In the genomic region with DNA sequence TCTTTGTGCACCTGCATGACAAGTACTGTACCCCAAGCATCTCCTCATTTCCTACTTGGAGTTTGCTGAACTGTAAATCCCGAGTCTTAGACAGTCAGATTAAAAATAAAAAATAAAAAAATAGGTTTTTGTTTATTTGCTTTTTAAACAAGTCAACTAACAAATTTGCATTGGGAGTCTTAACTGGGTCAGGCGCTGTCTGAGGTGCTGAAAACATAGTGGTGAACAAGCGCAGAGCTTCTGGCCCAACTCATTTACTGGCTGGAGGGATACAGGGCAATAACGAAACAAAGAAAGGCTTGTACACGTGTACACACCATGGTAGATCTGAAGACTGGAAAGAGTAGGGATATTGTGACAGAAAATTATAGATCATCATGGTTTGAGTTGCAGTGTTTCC, we compare ENCODE assay signal across 13 mouse cellular contexts. TPM values are rescaled to one million over a fixed set of nuclear protein-coding genes. Genes with fewer than 3 reads are reported as not detected.
A peak's percentile ranks its signal among the peaks of the same experiment; 100 is the strongest.
DNase-seq lines count a peak whose midpoint lies in the region; TF ChIP-seq lines count a peak whose summit lies in the region.
"Had no signal": no experiment of that assay in that cellular context is flagged by ENCODE, and none has a peak within 500 bp of the region (broad histone marks: within the 10 kb centered on the region; RNA-seq: fewer than 3 reads in every experiment).

No protein-coding gene starts in this region.

- no peaks in the 10 kb centered on the region for H3K79me2 ChIP-seq in MEL (ENCODE audit: control insufficient read depth, insufficient read depth, low read length, poor library complexity)

- no peak overlapping the region for H3K9ac ChIP-seq in MEL (ENCODE audit: control insufficient read depth, low read depth, low read length, poor library complexity, severe bottlenecking)
- H3K9ac ChIP-seq: limb, embryonic 15.5 days had no signal

- 46% methylated on average over 5 of the region's 5 CpGs for WGBS in kidney, adult 2 months

- H3K4me1 ChIP-seq in kidney, adult 2 months (ENCODE audit: control insufficient read depth, insufficient read depth, low read length), result no peaks in the 10 kb centered on the region
- H3K4me1 ChIP-seq in MEL (ENCODE audit: control insufficient read depth in 1 of 2, insufficient read depth in 2 of 2, low read length in 2 of 2), result no peaks in the 10 kb centered on the region
- H3K4me1 ChIP-seq: limb, embryonic 15.5 days had no signal

- TF ChIP-seq EP300 in MEL (IDR thresholded peaks at IDR 0.05; ENCODE audit: low read depth in 1 of 2, low read length in 2 of 2), result no peak

- H3K9me3 ChIP-seq in MEL (replicated peaks; ENCODE audit: insufficient read depth, low read length), result no peaks in the 10 kb centered on the region; the same call in 1 of the 2 replicates
- H3K9me3 ChIP-seq: limb, embryonic 15.5 days had no signal

- no peaks in the 10 kb centered on the region for H3K27me3 ChIP-seq in kidney, adult 2 months (replicated peaks; ENCODE audit: control insufficient read depth, insufficient read depth, low read length)
- no peaks in the 10 kb centered on the region; a peak in 1 of 4 replicates for H3K27me3 ChIP-seq in MEL (ENCODE audit: control insufficient read depth in 1 of 2, insufficient read depth in 2 of 2, low read length in 2 of 2)
- H3K27me3 ChIP-seq: limb, embryonic 15.5 days had no signal

- DNase-seq in kidney, postnatal 10 days, result peak; percentile 45
- no peak for DNase-seq in kidney, adult 2 months
- DNase-seq in MEL (ENCODE audit: low read depth, low spot score) (peak; percentile 40), ZHBTc4 (ENCODE audit: low read depth, low spot score) (peak; percentile 49)
- DNase-seq in hindlimb bud, embryonic 11.5 days (ENCODE audit: extremely low spot score, low read depth, low spot score), result peak; percentile 22
- DNase-seq in spleen, adult 18-20 months, result no peak
- no peak for DNase-seq in layer of hippocampus, postnatal 36 days
- no peak for DNase-seq in frontal cortex, postnatal 14 days (ENCODE audit: low spot score in 2 of 2)
- DNase-seq: gastrocnemius, postnatal 36 days; kidney, adult 18-20 months; thymus, adult 18-20 months had no signal

- H3K27ac ChIP-seq in kidney, adult 2 months (ENCODE audit: insufficient read depth, low read depth, low read length), result no peak overlapping the region
- no peak overlapping the region for H3K27ac ChIP-seq in MEL (ENCODE audit: control insufficient read depth, low read depth, low read length)
- H3K27ac ChIP-seq: limb, embryonic 15.5 days had no signal

- no peak overlapping the region for H3K4me3 ChIP-seq in kidney, adult 2 months (ENCODE audit: insufficient read depth, low read depth, low read length)
- no peak overlapping the region for H3K4me3 ChIP-seq in MEL (ENCODE audit: control insufficient read depth in 1 of 2, insufficient read depth in 1 of 2, low read depth in 2 of 2, low read length in 2 of 2)
- H3K4me3 ChIP-seq: limb, embryonic 15.5 days had no signal

- TF ChIP-seq POLR2A in kidney, adult 2 months (IDR thresholded peaks at IDR 0.05; ENCODE audit: low read depth, low read length), result no peak
- no peak for TF ChIP-seq POLR2A in MEL (IDR thresholded peaks at IDR 0.05; ENCODE audit: control insufficient read depth in 1 of 2, insufficient read depth in 1 of 2, low read depth in 1 of 2, low read length in 2 of 2, poor library complexity in 1 of 2)

- no peaks in the 10 kb centered on the region for H3K36me3 ChIP-seq in kidney, adult 2 months (ENCODE audit: control insufficient read depth, insufficient read depth, low read length)
- no peaks in the 10 kb centered on the region for H3K36me3 ChIP-seq in MEL (ENCODE audit: control insufficient read depth in 1 of 2, insufficient read depth in 2 of 2, low read length in 2 of 2)
- H3K36me3 ChIP-seq: limb, embryonic 15.5 days had no signal

- no peak for TF ChIP-seq RAD21 in MEL (IDR thresholded peaks at IDR 0.05; ENCODE audit: low read depth, low read length)

- TF ChIP-seq CTCF in kidney, adult 2 months (conservative IDR thresholded peaks at IDR 0.05; ENCODE audit: insufficient read depth, insufficient read length, low read depth, low read length), result no peak
- no peak for TF ChIP-seq CTCF in MEL (IDR thresholded peaks at IDR 0.05 in 2 of 3, conservative IDR thresholded peaks at IDR 0.05 in 1 of 3; ENCODE audit: control insufficient read depth in 1 of 3, insufficient read depth in 1 of 3, low read depth in 2 of 3, low read length in 3 of 3, poor library complexity in 1 of 3, severe bottlenecking in 1 of 3)

TF ChIP-seq in MEL, 35 proteins besides CTCF, POLR2A, EP300 and RAD21:
- TF ChIP-seq SIN3A (IDR thresholded peaks at IDR 0.05; ENCODE audit: low read length), result no peak
- TF ChIP-seq POLR2AphosphoS2 (IDR thresholded peaks at IDR 0.05; ENCODE audit: low read length), result no peak
- TF ChIP-seq KAT2A (conservative IDR thresholded peaks at IDR 0.05; ENCODE audit: low read depth, low read length), result no peak
- no peak for TF ChIP-seq USF2 (IDR thresholded peaks at IDR 0.05; ENCODE audit: borderline replicate concordance in 1 of 2, insufficient read depth in 1 of 2, low read depth in 1 of 2, low read length in 2 of 2)
- no peak for TF ChIP-seq POLR2AphosphoS5 (IDR thresholded peaks at IDR 0.05; ENCODE audit: borderline replicate concordance, low read depth, low read length)
- no peak for TF ChIP-seq TCF12 (IDR thresholded peaks at IDR 0.05; ENCODE audit: low read depth, low read length)
- TF ChIP-seq NRF1 (IDR thresholded peaks at IDR 0.05; ENCODE audit: insufficient read depth, low read depth, low read length, poor library complexity, severe bottlenecking), result no peak
- TF ChIP-seq ELF1 (IDR thresholded peaks at IDR 0.05; ENCODE audit: low read depth, low read length), result no peak
- TF ChIP-seq E2F4 (IDR thresholded peaks at IDR 0.05; ENCODE audit: borderline replicate concordance, low read depth, low read length), result no peak

RNA-seq across cellular contexts. Expression of a gene that starts 37.5 kb away (rescaled TPM):
- 0.65 and 0.66 TPM in 2 replicates for polyA plus RNA-seq in kidney, adult 2 months (2012; rRNA removed)
- total RNA-seq in MEL (2012; rRNA removed), result not detected in 2 replicates
- not detected for polyA plus RNA-seq in MEL (2012; ENCODE audit: insufficient read depth in 1 of 2, insufficient read length in 2 of 2, low read depth in 1 of 2, low replicate concordance in 2 of 2, missing spikeins in 1 of 2)
- 10 to 100 TPM; 33.0 TPM for total RNA-seq in layer of hippocampus, postnatal 36 days (2021)
- total RNA-seq: adrenal gland, adult 18-20 months; gastrocnemius, postnatal 36 days had no signal

Comparison
In these comparisons a context has a peak if more than half of its experiments do, and no peak if none do; other contexts are left out.
1. DNase-seq: peak in kidney, postnatal 10 days (single experiment), MEL (single experiment), ZHBTc4 (single experiment) and hindlimb bud, embryonic 11.5 days (single experiment); none in kidney, adult 2 months (single experiment), spleen, adult 18-20 months (0 of 2), layer of hippocampus, postnatal 36 days (0 of 2) and frontal cortex, postnatal 14 days (0 of 2).
2. RNA of a gene that starts 37.5 kb away (total RNA-seq): 33.0 TPM in layer of hippocampus, postnatal 36 days; not detected in MEL; every median in the first group is over 10 times any median in the second.